Mouse (Mus musculus) embryonic fibroblast, embryonic 13.5 days (primary cell): ENCODE results near the gene Numb. TPM values are rescaled to one million over a fixed set of nuclear protein-coding genes. Genes with fewer than 3 reads are reported as not detected.

ENCODE experiments used
- H3K27ac ChIP-seq: 2 replicates; pipeline ENCODE4 v1.5.1; 2012; ENCODE audit warnings: low read length, control low read depth, inconsistent platforms; ENCODE audit not compliant: insufficient read depth
- H3K4me1 ChIP-seq: 2 replicates; pipeline ENCODE4 v1.6.1; 2011; ENCODE audit warnings: low read length; ENCODE audit not compliant: control insufficient read depth, insufficient read depth
- H3K4me3 ChIP-seq: 2 replicates; pipeline ENCODE4 v1.5.1; 2011; ENCODE audit warnings: mild to moderate bottlenecking, control low read depth, low read length; ENCODE audit not compliant: insufficient read depth
- CTCF ChIP-seq: IDR thresholded peaks from 2 replicates; pipeline ENCODE4 v1.5.1; 2011; ENCODE audit warnings: mild to moderate bottlenecking, control low read depth, low read length, moderate library complexity, borderline replicate concordance; ENCODE audit not compliant: insufficient read depth
- POLR2A ChIP-seq: IDR thresholded peaks from 2 replicates; pipeline ENCODE4 v1.6.1; 2011; ENCODE audit warnings: low read depth, mild to moderate bottlenecking, control low read depth, low read length, moderate library complexity
- polyA plus RNA-seq: library from polyadenylated mRNA; stranded (reverse); fragments of >200 nt; gene quantifications from 2 replicates; pipeline ENCODE4 v1.2.4, GENCODE M21; 2011; ENCODE audit warnings: low read depth; ENCODE audit not compliant: missing spikeins, insufficient read length

The Numb gene
- polyA plus RNA-seq = 23.6 and 26.7 TPM in 2 replicates

DNA sequence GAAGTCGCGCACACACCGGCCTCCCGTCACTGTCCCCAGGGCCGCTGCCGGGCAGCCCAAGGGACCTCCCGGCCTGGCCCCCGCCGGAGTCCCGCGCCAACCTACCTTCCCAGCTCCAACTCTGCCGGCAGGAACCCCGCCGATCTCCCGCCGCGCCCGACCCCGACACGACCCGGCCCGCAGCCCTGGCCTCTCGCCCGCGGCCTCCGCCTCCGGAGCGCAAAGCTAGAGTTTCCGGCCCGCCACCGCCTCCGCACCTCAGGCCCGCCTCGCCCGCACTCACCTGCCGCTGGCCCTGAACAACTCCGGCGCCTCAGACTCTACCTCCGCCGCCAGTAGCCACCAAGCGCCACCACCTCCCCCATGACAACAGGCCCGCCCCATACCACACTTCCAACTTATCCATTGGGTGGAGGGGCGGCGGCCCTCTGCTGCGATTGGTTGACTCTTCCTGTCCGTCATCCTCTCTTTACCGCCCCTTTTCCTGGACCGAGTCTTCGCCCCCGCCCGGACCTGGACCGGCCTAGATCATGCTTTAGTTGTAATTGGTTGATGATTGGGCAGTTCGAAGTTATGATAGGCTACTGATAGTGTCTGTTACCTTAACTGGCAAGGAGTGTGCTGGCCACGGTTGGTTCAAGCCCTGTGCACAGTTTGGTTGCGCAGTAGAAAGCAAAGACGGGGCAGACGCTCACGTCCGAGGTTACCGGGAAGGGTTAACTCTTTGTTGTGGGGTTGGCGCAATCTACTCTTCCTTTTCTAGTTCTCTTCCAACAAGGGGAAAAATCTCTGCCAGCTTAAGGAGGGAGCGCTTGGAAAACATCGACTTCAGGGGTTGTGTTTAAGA lies at the start of gene Numb:
Gene Numb, minus strand, starts transcription at position 400 of the 847 bp plus-strand sequence.
- peaks cover 3% of the 10 kb centered on the region; the same call in 1 of the 2 replicates for H3K4me1 ChIP-seq
- TF ChIP-seq CTCF = no peak
- TF ChIP-seq POLR2A = peak; percentile 88
- peak within 1 kb of the TSS; percentile 59 for H3K27ac ChIP-seq
- peak within 1 kb of the TSS; percentile 96 for H3K4me3 ChIP-seq

DNA sequence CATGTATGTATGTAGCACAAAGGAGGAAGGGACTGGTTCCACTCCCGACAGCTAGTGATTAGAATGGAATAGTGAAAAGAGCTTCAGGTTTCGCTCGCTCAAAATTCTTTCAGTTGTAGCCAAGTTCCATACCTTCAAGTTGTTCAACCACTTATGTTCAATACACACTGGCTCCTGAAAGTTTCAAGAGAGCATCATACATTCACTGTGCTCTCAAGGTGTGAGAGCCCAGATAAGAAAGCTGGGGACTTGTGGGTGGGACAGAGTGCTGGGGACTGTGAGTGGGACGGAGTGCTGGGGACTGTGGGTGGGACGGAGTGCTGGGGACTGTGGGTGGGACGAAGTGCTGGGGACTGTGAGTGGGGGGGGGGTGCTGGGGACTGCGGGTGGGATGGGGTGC lies 43.5 kb upstream of the Numb start:
- TF ChIP-seq CTCF (no peak), POLR2A (no peak)
- Histone ChIP-seq H3K4me1 (no peaks in the 10 kb centered on the region), H3K4me3 (no peak overlapping the region), H3K27ac (no peak overlapping the region)

- no peaks in the 10 kb centered on the region for H3K4me1 ChIP-seq
- H3K27ac ChIP-seq = no peak overlapping the region
- H3K4me3 ChIP-seq = no peak overlapping the region
- TF ChIP-seq CTCF (no peak), POLR2A (no peak)
These were observed 36.5 kb upstream of the Numb start for GRCm38 (mm10) chr12:83958278-83958677.

GRCm38 (mm10) chr12:83951711-83952575 lies 30.2 kb upstream of the Numb start:
- Histone ChIP-seq H3K4me1 (no peaks in the 10 kb centered on the region), H3K4me3 (peak overlapping the region; percentile 71), H3K27ac (no peak overlapping the region)
- TF ChIP-seq CTCF = no peak
- no peak for TF ChIP-seq POLR2A

GRCm38 (mm10) chr12:83950840-83951701 lies 29.3 kb upstream of the Numb start:
- Histone ChIP-seq H3K4me1 (no peaks in the 10 kb centered on the region), H3K4me3 (peak overlapping the region; percentile 71), H3K27ac (peak overlapping the region; percentile 42; the same call in 1 of the 2 replicates)
- TF ChIP-seq POLR2A = no peak

DNA sequence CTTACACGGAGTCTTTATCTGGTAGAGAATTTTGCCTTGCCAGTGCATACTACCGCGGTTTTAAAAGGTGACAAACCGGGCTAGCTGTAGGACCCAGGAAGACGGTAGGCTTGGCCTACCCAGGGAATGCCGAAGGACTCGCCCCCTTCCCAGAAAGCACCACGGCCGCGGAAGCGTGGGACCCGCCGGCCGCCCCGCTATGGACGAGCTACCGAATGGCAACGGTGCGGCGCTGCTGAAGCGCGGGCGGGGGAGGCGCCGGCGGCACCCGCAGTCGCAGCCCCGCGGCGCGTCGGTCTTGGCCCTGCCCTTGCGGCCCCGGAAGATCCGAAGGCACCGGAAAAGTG lies 28.7 kb upstream of the Numb start, which contains the start of gene Riox1:
Gene Riox1, plus strand, starts transcription at position 116 of the 347 bp plus-strand sequence.
- no peaks in the 10 kb centered on the region for H3K4me1 ChIP-seq
- TF ChIP-seq POLR2A (peak; percentile 82), CTCF (no peak)
- peak within 1 kb of the TSS; percentile 42; the same call in 1 of the 2 replicates for H3K27ac ChIP-seq
- peak within 1 kb of the TSS; percentile 71 for H3K4me3 ChIP-seq

- Histone ChIP-seq H3K27ac (peak overlapping the region; percentile 4; the same call in 1 of the 2 replicates), H3K4me1 (no peaks in the 10 kb centered on the region), H3K4me3 (peak overlapping the region; percentile 71)
- TF ChIP-seq CTCF (no peak), POLR2A (no peak)
These were observed 28.2 kb upstream of the Numb start for GRCm38 (mm10) chr12:83949776-83950492.

GRCm38 (mm10) chr12:83949043-83949442 lies 27.3 kb upstream of the Numb start:
- TF ChIP-seq POLR2A = no peak
- TF ChIP-seq CTCF = no peak

More at GRCm38 (mm10) chr12:83949043-83949442, 27.3 kb upstream of the Numb start:
- no peaks in the 10 kb centered on the region for H3K4me1 ChIP-seq
- no peak overlapping the region for H3K27ac ChIP-seq
- H3K4me3 ChIP-seq = no peak overlapping the region
